Mouse (Mus musculus) left cerebral cortex, postnatal 10 days (tissue): Measurements from ENCODE around the gene Zfp579. TPM values are rescaled to one million over a fixed set of nuclear protein-coding genes. Genes with fewer than 3 reads are reported as not detected.
A peak's percentile ranks its signal among the peaks of the same experiment; 100 is the strongest.
"Not testable (repeated sequence)": the region's sequence is repeated elsewhere in the genome, so short reads cannot be mapped to it uniquely, and the experiment has no call there.

Experiments
- DNase-seq, 2 experiments: peaks; one replicate each; pipeline ENCODE4 v3.0.0; 2021 to 2022; ENCODE audit warnings: low spot score in 2 of 2, mixed read lengths in 1 of 2; ENCODE audit errors: extremely low spot score in 1 of 2
- intact Hi-C: fragments of 180-260 bp; cut with DNase I; formaldehyde crosslinking; loops from one replicate; pipeline ENCODE4 v1.15.1; 2025
- total RNA-seq, 2 experiments: library from RNA; stranded (reverse); gene quantifications; 2 replicates each; pipeline ENCODE4 v1.2.3; 2021

Zfp579 gene
- total RNA-seq, 2 experiments from 2014 or later = 29.7 to 33.6 TPM

DNA sequence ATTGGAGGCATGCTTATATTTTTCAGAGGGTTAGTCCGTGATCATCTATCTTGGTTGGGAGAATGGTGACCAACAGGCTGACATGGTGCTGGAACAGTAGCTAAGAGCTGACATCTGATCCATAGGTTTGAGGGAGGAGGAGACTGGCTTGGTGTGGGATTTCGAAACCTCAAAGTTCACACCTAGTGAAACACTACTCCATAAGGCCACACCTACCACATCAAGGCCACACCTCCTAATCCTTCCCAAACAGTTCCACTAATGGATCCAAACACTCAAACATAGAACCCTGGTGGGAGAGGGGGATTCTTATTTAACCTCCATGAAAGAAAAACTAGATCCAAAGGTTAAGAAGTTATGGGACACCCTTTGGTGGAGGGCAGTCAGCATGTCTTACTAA is 21.0 kb upstream of the Zfp579 start:
- intact Hi-C loops = no loop called here
- no peak for DNase-seq

DNA sequence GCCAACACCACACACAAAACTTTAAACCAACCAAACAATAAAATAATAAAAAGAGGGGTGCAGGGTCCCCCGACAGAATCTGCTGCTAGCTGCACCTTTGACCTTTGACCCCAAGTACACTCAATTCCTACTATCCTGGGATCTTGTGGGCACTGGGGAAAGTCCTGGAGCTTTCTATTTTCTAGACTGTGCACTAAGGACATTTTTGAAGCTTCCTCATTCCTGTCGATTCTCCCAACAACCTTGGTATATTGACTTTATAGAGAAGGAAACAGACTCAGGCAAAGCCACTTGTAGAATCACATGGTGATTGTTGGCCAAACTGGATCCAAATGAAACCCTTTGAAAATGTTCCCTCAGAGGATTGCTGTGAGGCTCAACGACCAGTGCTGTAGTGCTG is 20.1 kb upstream of the Zfp579 start:
- intact Hi-C loops = no loop called here
- no peak for DNase-seq

DNA sequence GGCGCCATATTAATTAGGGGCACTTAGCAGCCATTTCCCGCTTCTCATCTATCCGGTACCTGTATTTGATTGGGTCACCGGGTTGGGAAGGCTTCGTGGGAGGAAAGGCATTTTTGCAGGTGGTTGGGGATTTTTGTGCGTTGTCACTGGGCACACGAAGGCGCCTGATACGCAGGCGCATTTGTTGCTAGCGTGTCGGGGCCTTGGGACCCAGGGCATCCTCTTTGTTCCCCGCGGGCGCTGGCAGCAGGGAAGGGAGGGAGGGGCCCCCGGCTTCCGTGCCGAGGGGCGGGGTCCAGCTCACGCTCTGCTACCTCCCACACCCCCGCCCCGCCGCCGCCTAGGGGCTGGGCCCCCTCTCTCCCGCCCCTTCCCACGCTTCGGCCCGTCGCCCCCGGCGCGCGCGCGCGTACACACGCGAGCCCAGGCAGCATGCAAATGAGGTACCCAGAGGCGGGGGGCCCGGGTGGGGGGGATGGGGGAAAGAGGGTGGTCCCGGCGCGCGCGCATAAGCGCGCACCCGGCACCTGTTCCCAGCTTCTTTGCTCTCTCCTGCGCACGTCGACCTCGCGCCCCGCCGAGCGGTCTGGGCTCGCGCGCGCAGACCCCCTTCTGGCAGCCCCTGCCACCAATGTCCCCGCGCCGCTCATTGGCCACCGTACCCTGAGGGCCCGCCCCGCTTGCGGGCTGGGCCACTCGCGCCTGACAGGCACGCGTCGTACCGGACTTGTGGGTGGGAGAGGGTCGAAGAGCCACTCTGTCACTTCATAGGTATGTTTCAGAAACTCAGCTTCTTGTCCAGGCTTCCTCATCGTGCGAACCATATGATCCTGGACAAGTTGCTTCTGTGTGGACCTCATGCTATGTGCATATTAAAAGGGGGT is 19.4 kb upstream of the Zfp579 start, which contains the start of gene Gm44973:
Gm44973 (plus strand) TSS at position 379 of the 884 bp plus-strand sequence.
- intact Hi-C loops = no loop called here
- DNase-seq = peak; percentile 89 to 99

DNA sequence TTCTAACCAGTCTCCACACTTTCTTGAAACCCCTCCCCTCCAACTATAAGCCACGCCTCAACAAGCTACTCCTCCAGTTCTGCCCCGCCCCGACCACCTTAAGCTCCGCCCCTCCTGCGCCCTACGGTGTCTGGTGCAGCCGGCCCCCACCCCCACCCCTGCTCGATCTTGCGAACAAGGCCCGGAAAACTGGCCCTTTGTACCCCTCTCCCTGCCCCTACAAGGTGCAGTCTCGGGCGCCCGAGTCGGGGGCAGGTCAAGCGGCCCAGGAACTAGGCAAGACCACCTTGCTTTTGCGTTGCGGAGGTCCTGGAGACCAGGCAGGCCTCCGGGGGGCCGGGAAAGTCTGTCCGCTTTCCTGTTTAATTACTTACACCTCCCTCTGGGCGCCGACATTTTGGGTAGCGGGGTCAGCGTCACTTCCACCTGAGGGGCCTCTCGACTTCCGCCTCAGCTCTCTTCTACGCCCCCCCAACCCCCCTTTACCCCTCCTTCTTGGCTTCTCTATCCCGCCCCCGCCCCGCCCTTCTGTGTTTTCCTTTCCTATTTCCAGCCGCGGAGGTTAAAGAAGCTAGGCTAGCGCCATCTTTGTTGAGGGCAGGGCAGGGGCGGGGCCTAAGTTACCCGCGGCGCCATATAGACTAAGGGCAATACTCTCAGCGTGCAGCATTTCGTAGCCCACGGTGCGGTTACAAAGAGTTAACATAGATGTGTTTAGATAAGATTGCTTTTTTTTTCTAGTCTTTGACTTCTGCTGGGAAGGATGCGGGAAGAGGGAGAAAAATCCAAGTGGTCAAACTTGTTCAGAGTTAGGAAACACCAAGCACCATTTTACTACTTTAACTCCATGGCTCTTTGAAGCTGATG is 18.5 kb upstream of the Zfp579 start, which contains the start of the genes Zfp524 and Fiz1:
Zfp524 (plus strand) TSS at position 165 of the 867 bp plus-strand sequence.
Fiz1 (minus strand) TSS at position 447 of the 867 bp plus-strand sequence.
- DNase-seq = peak; percentile 96
- intact Hi-C loops = no loop called here

DNA sequence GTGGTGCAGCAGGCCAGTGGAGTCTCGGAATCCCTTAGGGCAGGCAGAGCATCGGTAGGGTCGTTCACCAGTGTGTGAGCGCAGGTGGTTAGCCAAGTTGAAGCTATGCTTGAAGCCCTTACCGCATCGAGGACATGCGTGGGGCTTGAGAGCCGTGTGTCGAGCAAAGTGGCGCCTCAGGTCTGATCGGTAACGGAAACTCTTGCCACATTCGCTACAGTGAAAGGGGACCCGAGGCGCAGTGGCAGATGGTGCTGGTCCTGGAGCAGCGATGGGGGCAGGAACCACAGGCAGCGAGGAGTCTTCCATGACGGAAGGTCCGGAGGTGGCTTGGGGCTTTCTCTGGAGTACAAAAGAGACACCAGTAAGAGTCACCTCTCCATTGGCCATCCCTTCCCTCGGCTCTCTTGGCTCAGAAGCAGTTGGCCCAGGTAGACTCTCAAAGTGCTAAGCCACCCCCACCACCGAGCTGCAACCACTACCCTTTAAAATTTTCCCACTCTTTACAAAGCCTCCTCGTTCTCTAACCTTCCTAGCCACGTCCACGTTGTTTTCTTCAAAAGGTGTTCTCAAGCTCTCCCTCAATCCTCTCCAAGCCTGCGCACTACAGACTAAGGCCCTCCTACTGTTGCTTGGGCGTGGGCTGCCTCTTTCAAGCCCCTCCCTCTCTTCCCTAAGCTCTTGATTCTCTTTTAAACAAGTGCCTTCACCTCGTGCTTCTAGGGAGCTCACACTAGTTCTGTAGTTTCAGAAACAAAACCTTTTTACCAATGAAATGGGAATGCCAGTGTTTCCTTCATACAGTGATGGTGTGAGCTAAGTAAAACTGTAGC is 16.9 kb upstream of the Zfp579 start:
- peak in 1 of 2 experiments; percentile 33 for DNase-seq
- intact Hi-C loops = no loop called here

DNA sequence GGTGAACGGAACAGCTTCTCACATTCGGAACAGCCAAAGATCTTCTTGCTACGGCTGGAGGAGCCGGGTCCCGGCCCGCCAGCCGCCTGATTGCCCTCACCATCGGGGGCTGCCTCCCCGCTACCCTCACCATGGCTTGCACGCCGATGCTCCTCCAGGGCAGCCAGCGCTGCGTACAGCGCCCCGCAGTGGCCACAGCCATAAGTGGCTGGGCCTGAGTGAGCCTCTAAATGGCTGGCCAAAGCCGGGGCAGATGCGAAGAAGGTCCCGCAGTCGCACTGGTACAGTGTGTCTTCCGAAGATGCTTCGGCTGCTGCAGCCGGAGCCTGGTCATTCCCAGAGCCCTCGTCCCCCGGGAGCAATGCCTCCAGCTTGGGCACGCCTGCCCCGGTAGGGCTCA is 12.3 kb upstream of the Zfp579 start:
- intact Hi-C loops = no loop called here
- no peak for DNase-seq

DNA sequence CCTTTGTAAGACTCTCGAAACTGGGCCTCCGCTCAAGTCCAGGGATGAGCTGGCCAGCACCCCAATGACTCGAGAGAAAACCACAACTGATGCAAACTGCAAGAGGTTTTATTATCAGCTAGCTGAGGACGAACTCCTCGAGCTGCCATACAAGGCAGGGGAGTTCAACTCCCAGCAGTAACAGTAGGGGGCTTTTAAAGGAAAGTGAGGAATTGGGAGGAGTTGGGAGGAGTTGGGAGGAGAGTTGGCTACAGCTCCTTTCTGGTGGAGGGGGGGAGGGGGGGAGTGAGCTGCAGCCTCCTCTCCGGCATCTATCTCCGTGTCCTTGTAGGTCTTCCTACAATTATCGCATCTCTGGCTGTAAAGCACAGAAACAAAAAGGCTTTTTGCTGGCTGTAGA is 6.9 kb upstream of the Zfp579 start:
- DNase-seq, intact Hi-C loops: not testable (repeated sequence)

DNA sequence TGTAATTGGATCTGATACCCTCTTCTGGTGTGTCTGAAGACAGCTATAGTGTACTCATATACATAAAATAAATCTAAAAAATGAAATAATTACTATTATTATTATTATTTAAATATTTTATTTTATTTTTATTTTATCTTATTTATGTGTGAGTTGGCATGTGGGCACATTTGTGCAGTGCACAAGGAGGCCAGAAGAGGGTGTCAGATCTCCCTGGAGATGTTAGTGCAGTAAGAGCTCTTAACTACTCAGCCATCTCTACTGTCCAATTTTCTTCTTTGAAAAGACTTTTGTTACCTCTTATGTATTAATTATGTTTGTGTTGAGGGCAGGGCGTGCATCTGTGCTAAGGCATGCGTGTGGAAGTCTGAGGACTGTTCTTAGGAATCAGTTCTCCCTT is 3.9 kb upstream of the Zfp579 start:
- DNase-seq = no peak
- intact Hi-C loops = no loop called here

DNA sequence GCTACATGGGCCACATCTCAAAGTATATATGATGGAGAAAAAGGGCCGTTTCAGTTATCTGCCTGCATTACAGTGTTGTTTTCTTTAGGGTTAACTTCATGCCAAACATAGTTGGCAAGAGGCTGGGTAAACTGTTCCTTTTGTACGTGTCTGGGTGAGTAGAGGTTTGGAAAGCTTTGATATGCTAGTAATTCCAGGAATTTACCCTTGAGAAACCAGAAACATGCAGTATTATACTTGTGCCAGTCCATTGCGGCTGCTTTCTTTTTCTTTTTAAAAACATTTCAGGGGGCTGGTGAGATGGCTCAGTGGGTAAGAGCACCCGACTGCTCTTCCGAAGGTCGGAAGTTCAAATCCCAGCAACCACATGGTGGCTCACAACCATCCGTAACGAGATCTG is 976 bp upstream of the Zfp579 start:
- intact Hi-C loops = no loop called here
- DNase-seq = no peak

DNA sequence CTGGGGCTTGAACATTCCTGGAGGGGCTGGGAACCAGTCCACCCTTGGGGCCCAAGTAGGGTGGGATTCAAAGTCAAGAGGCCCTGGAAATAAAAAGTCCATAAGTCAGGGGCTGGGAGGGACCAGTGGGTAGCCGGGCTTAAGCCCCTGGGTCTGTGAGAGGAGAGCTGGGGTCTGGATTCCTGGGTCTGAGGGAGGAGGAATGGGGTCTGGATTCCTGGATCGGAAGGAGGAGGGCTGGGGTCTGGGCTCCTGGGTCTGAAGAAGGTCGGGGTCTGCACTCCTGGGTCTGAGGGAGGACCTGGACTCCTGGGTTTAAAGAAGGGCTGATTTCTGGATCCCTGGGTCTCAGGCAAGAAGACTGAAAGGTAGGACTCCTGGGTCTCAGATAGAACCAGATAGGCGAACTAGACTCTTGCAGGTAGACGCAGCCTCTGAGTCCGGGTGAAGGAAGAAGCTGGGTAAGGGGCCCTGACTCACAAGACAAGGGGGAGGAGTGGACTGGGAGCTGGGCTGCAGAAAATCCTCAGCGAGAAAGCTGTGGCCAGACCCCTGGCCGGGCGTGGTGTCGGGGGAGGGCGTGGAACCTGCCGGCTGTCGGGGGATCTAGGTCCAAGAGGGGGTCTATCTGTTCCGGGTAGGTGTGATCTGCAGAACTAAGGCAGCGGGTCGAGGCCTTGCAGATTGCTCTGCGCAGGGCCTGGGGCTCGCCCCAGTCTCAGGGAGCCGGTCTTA is 523 bp downstream of the Zfp579 start:
- intact Hi-C loops = no loop called here
- DNase-seq = no peak

DNA sequence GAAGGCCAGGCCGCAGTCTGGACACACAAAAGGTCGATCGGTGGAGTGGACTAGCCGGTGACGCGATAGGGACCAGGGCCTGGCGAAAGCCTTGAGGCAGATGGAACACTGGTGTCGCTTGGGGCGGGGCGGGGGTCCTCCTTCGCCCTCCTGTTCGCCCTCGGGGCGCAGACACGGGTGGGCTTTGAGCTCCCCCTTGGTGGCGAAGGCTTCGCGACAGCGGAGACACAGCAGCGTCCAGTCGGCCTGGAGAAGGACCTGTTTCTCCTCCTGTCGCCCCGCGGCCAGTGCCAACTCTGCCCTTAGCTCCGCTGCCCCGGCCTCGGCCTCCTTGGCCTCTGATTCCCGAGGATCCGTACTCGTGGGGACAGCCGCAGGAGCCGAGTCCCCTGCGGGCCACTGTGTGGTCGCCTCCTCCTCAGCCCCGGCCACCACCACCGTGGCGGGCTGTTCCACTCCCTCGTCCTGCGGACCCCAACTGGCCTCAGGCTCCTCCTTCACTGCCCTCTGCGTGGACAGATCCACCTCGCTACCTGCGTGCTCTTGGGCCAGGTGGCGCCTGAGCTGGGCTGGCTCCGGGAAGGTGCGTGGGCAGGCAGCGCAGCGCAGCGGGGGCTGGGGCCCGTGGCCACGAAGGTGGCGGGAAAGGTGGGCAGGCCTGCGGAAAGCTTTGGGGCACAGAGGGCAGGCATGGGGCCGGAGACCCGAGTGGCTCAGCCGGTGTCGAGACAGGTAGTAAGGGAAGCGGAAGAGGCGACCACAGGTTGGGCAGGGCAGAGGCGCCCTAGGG is 1.8 kb downstream of the Zfp579 start:
- peak in 1 of 2 experiments; percentile 51 for DNase-seq
- intact Hi-C loops = no loop called here

DNA sequence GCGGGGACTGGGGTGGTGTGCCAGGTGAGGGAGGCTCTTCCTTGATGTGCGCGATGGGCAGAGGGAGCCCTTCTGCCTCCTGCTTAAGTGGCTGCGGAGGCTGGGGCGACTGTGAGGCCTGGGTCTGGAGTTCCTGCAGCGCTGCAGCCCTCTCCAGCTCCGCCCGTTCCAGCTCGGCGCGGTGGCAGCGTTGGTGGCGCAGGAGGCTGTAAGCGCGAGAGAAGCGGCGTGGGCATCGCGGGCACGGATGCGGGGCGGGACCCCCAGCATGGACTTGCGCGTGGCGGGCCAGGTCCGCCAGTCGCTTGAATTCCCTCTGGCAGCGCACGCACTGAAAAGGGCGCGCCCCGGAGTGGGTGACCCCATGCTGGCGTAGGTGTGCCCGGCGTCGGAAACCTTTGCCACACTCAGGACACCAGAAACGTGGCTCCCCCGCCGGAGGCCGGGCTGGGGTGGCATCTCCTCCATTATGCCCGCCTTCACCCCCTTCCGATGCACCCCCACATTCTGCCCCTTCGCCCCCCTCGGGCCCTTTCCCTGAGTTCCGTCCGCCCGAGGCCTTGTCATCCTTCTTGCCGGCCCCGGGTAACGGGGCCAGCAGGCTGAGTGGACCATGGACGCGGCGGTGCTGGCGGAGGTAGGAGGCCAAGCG is 2.5 kb downstream of the Zfp579 start:
- DNase-seq = no peak
- intact Hi-C loops = no loop called here

DNA sequence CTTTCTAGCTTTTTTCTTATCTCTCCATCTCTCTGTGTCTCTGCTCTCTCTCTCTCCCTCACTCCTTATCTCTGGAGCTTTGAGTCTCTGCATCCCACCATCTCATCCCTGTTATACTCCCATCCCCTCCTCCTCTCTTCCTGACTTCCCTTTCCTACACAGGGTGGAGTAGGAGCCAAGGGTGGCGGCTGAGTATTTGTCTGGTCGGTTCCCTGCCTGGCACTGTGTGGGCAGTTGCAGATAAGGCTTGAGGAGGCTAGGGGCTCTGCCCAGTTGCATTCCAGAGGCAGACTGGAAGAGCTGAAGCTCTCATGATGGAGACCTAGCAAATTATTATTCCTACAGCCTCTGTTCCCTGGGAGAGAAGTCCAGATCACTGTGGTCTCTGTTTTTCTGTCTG is 7.7 kb downstream of the Zfp579 start:
- no peak for DNase-seq
- intact Hi-C loops = no loop called here

DNA sequence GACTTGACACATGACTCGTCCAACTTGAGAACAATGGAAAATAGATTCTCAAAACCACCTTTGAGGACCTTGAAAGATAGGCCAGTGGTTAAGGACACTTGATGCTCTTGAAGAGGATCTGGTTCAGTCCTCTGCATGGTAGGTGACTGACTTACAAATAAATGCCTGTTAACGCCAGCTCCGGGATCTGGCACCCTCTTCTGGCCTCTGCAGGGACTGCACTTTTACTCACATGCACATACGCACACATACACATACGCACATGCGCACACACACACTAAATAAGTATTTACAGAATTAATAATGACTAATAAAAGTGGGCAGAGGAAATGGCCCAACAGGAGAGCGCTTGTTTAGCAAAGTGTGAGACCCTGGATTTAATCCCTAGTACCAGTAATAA is 19.1 kb downstream of the Zfp579 start:
- intact Hi-C loops = no loop called here
- DNase-seq = no peak

DNA sequence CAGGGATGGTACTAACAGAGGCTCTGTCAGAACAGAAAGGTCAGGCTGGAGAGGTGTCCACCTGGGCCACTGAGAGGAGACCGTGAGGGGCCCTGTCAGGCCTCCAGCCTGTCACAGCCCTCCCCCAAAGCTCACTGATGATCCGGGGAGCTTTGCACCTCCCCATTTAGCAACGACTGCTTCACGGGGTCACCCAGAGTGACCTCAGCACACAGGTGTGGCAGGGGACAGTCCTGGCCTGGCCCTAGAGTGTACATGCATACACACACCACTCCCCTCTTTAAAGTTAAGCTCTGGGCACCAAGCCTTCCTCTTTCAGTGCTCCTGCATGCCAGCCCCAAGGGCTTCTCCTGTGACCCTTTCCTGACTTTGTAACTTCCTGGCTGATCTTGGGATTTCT is 20.5 kb downstream of the Zfp579 start:
- intact Hi-C loops = no loop called here
- no peak for DNase-seq

DNA sequence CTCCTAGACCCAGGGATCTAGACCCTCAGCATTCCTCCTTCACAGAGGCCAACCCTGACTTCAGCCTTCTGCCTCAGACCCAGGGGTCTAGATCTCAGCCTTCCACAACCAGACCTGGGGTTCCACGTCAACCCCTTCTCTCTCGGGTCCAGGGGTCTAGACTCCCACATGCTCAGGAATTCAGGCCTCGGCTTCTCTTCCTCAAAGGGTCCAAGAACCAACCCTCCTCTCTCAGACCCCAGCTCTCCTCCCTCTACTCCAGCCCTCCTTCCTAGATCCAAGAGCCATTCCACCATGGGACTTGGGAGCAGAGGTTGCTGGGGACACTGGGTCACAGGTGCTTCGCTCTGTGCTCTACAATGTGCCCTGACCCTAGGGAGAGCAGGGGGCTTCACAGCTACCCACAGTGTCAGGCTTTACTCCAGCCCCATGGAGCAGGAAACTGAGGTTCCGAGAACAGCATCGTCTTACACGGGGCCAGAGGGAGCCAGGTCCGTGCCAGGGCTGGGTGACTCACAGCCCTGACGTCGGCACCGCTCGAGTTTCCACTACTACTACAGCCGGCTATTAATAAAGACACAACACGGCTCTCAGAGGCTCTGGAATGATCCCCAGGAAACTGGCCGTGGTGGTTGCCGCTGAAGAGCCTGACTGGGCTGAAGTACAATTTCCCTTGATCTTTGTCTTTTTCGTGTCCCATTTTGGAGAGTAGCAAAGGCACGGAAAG is 23.5 kb downstream of the Zfp579 start:
- intact Hi-C loops = no loop called here

More for the DNA sequence above, 23.5 kb downstream of the Zfp579 start:
- no peak for DNase-seq
